Mouse (Mus musculus) hematopoietic stem cell, adult 5-6 weeks (primary cell): ENCODE data around the gene Ccdc93. TPM values are rescaled to one million over a fixed set of nuclear protein-coding genes. Genes with fewer than 3 reads are reported as not detected.

Experiments
- ATAC-seq, 2 experiments: fragments of 125-278 bp in 1 of 2; replicated peaks in 1 of 2; 2 replicates each; pipeline ENCODE4 v1.8.0; 2016 to 2017; ENCODE audit warnings: inconsistent platforms in 2 of 2, mild to moderate bottlenecking in 2 of 2, moderate number of reproducible peaks in 2 of 2, low read depth in 1 of 2, moderate TSS enrichment in 1 of 2; ENCODE audit not compliant: low FRiP score in 2 of 2, poor library complexity in 2 of 2, severe bottlenecking in 2 of 2, insufficient read depth in 1 of 2, low TSS enrichment in 1 of 2
- total RNA-seq: library from RNA; stranded (forward); fragments of 172-1452, 232-1000 nt; gene quantifications from 2 replicates; pipeline ENCODE4 v1.2.3, GENCODE M21; 2017

The Ccdc93 gene
- total RNA-seq, 1 experiment from 2014 or later: 18.8 TPM

GRCm38 (mm10) chr1:121479403-121479802, 48.6 kb downstream of the Ccdc93 start:
- no peak for ATAC-seq

- ATAC-seq: no peak
Measured at GRCm38 (mm10) chr1:121483091-121483490, 52.2 kb downstream of the Ccdc93 start.

- ATAC-seq: no peak
Measured at GRCm38 (mm10) chr1:121486803-121487202, 56.0 kb downstream of the Ccdc93 start.

- peak; percentile 71 to 75; a peak in 3 of 4 replicates for ATAC-seq
Measured at GRCm38 (mm10) chr1:121490241-121490640, 59.4 kb downstream of the Ccdc93 start.

GRCm38 (mm10) chr1:121497093-121497492, 66.2 kb downstream of the Ccdc93 start:
- ATAC-seq: peak in 1 of 2 experiments; percentile 24; a peak in 1 of 4 replicates

GRCm38 (mm10) chr1:121508729-121509128, 77.9 kb downstream of the Ccdc93 start:
- ATAC-seq: peak in 1 of 2 experiments; percentile 7; a peak in 1 of 4 replicates

- no peak for ATAC-seq
Measured at GRCm38 (mm10) chr1:121510420-121511140, 79.7 kb downstream of the Ccdc93 start.

- no peak for ATAC-seq
Measured at GRCm38 (mm10) chr1:121511186-121511585, 80.3 kb downstream of the Ccdc93 start.

GRCm38 (mm10) chr1:121511966-121512365, 81.1 kb downstream of the Ccdc93 start:
- no peak for ATAC-seq

GRCm38 (mm10) chr1:121518609-121519008, 87.8 kb downstream of the Ccdc93 start:
- ATAC-seq: no peak

GRCm38 (mm10) chr1:121527061-121527460, 96.2 kb downstream of the Ccdc93 start:
- no peak for ATAC-seq

- ATAC-seq: peak in 1 of 2 experiments; percentile 32; a peak in 1 of 4 replicates
Measured at GRCm38 (mm10) chr1:121527600-121528398, 97.0 kb downstream of the Ccdc93 start.

GRCm38 (mm10) chr1:121528399-121528720, 97.5 kb downstream of the Ccdc93 start, which contains the start of gene Htr5b:
Gene Htr5b (minus strand): TSS chr1:121528465.
- ATAC-seq: 0 out of 4 replicates have a peak, but pooled peaks of 1 of the 2 experiments have one; percentile 32

- ATAC-seq: no peak
Measured at GRCm38 (mm10) chr1:121529286-121529685, 98.4 kb downstream of the Ccdc93 start.

- ATAC-seq: no peak
Measured at GRCm38 (mm10) chr1:121531439-121531838, 100.6 kb downstream of the Ccdc93 start.

- no peak for ATAC-seq
Measured at GRCm38 (mm10) chr1:121540361-121540760, 109.5 kb downstream of the Ccdc93 start.

- no peak for ATAC-seq
Measured at GRCm38 (mm10) chr1:121546844-121547243, 116.0 kb downstream of the Ccdc93 start.

- no peak for ATAC-seq
Measured at GRCm38 (mm10) chr1:121548667-121549066, 117.8 kb downstream of the Ccdc93 start.
